Mouse (Mus musculus) embryonic facial prominence, embryonic 13.5 days (tissue): ENCODE data around the gene Fut11. TPM values are rescaled to one million over a fixed set of nuclear protein-coding genes. Genes with fewer than 3 reads are reported as not detected.
A peak's percentile ranks its signal among the peaks of the same experiment; 100 is the strongest.

Experiments
- ATAC-seq: fragments of 200-750 bp; cut with Nextera tagmentation; 2 replicates; pipeline ENCODE4 v1.8.0; 2017; ENCODE audit warnings: low read depth; ENCODE audit not compliant: insufficient number of reproducible peaks, insufficient read depth, low FRiP score, low TSS enrichment
- H3K27ac ChIP-seq: fragments of 300-500 bp; sonication (generic); 2 replicates; pipeline ENCODE4 v1.5.1; 2015; ENCODE audit warnings: moderate library complexity, mild to moderate bottlenecking, inconsistent platforms
- H3K27me3 ChIP-seq: fragments of 300-500 bp; sonication (generic); 2 replicates; pipeline ENCODE4 v1.6.1; 2015; ENCODE audit warnings: mild to moderate bottlenecking, inconsistent platforms
- H3K36me3 ChIP-seq: fragments of 300-500 bp; sonication (generic); 2 replicates; pipeline ENCODE4 v1.6.1; 2015; ENCODE audit warnings: mild to moderate bottlenecking, inconsistent platforms
- H3K4me1 ChIP-seq: fragments of 300-500 bp; sonication (generic); 2 replicates; pipeline ENCODE4 v1.6.1; 2015; ENCODE audit warnings: inconsistent platforms
- H3K4me2 ChIP-seq: fragments of 300-500 bp; sonication (generic); 2 replicates; pipeline ENCODE4 v1.6.1; 2015; ENCODE audit warnings: moderate library complexity, mild to moderate bottlenecking, inconsistent platforms
- H3K4me3 ChIP-seq: fragments of 300-500 bp; sonication (generic); 2 replicates; pipeline ENCODE4 v1.5.1; 2015; ENCODE audit warnings: mild to moderate bottlenecking, inconsistent platforms
- H3K9ac ChIP-seq: fragments of 300-500 bp; sonication (generic); 2 replicates; pipeline ENCODE4 v1.6.1; 2015; ENCODE audit warnings: mild to moderate bottlenecking, inconsistent platforms
- H3K9me3 ChIP-seq: fragments of 300-500 bp; sonication (generic); 2 replicates; pipeline ENCODE4 v1.6.1; 2016; ENCODE audit warnings: inconsistent platforms
- WGBS: fragments of 180-500 bp; shearing (Covaris S2); methylation state at CpG from one replicate; pipeline ENCODE4 v1.1.7; 2015; ENCODE audit warnings: mixed read lengths; 5-methylcytosine and 5-hydroxymethylcytosine counted together
- polyA plus RNA-seq: library from polyadenylated mRNA; unstranded; fragments of >200 nt; fragmentation: Nextera tagmentation; extraction: Ambion mirVana; gene quantifications from 2 replicates; pipeline ENCODE4 v1.2.1, GENCODE M21; 2015

The Fut11 gene
- polyA plus RNA-seq, 1 experiment from 2014 or later = 25.1 TPM

GRCm38 (mm10) chr14:20660827-20661660 lies 33.7 kb upstream of the Fut11 start:
- Histone ChIP-seq H3K4me3 (peak overlapping the region; percentile 72), H3K4me2 (peak overlapping the region; percentile 91), H3K9ac (peak overlapping the region; percentile 88), H3K27ac (peak overlapping the region; percentile 94), H3K9me3 (no peaks in the 10 kb centered on the region), H3K27me3 (peaks cover 4% of the 10 kb centered on the region), H3K36me3 (no peaks in the 10 kb centered on the region), H3K4me1 (peaks cover 17% of the 10 kb centered on the region)
- WGBS = 2% methylated on average over 52 of the region's 52 CpGs
- ATAC-seq = peak; percentile 76

DNA sequence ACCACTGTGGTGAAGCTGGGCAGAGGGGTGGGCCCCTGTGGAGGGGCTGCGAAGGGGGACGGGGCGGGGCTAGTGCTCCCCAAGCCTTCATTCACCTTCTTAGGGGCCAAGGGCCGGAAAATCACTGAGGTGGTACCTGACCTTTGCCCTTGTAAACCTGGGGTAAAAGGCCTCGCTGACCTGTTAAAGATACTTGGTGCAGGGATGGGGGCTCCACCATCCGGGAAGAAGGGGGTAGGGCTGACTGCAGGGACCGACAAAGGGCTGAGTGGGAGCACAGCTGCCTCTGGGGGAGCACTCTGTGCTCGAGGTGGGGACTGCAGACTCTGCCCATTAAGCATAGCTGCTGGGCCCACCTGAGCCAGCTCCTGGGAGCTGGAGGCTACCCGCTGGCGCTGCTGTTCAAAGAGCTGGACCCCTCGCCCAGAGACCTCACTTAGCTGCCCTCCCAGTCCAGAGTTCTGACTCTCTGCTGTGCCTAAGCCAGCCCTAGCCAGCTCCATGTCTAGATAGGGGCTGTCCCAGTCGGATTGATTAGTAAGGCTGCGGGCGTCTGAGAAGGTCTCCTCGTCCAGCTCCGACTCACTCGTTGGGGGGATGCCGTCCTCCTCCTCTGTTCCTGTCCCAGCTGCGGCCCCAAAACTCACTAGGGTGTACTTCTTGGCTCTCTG lies 33.0 kb upstream of the Fut11 start:
- 11% methylated on average over 19 of the region's 19 CpGs for WGBS

GRCm38 (mm10) chr14:20662740-20663139 lies 32.0 kb upstream of the Fut11 start:
- WGBS = 86% methylated on average over 3 of the region's 3 CpGs
- peaks cover 17% of the 10 kb centered on the region for H3K4me1 ChIP-seq
- H3K27me3 ChIP-seq = peaks cover 6% of the 10 kb centered on the region
- H3K27ac ChIP-seq = no peak overlapping the region; the same call in 1 of the 2 replicates
- no peaks in the 10 kb centered on the region for H3K9me3 ChIP-seq
- no peak overlapping the region for H3K4me3 ChIP-seq
- ATAC-seq = no peak
- no peaks in the 10 kb centered on the region for H3K36me3 ChIP-seq
- H3K9ac ChIP-seq = no peak overlapping the region
- peak overlapping the region; percentile 91; the same call in 1 of the 2 replicates for H3K4me2 ChIP-seq

More for the DNA sequence above, 33.0 kb upstream of the Fut11 start:
- H3K4me2 ChIP-seq = peak overlapping the region; percentile 91
- H3K4me1 ChIP-seq = peaks cover 17% of the 10 kb centered on the region
- no peaks in the 10 kb centered on the region for H3K36me3 ChIP-seq
- 0 out of 2 replicates have a peak, but pooled peaks have one; percentile 15 for ATAC-seq
- peak overlapping the region; percentile 88 for H3K9ac ChIP-seq
- H3K27me3 ChIP-seq = peaks cover 6% of the 10 kb centered on the region
- H3K4me3 ChIP-seq = peak overlapping the region; percentile 72
- H3K9me3 ChIP-seq = no peaks in the 10 kb centered on the region
- peak overlapping the region; percentile 94 for H3K27ac ChIP-seq

DNA sequence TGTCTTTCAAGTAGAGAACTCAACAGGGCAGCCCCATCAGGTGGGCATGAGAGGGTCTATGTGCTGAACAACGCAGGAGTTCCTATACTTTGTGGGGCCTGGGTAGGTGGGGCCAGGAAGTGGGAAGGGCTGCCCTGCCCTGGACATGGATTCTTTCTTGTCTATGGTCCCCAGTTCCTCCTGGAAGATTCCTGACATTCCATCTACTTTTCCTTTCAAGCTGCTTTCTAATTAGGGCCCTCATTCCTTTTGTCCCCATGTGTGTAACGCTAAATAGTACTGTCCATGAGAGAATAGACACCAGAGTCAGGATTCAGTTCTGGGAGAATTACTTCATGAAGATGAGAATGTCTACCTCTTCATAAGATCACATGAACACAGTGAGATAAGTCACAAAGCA lies 31.2 kb upstream of the Fut11 start:
- H3K27ac ChIP-seq = no peak overlapping the region
- H3K4me1 ChIP-seq = peaks cover 17% of the 10 kb centered on the region
- no peak for ATAC-seq
- 67% methylated on average over 2 of the region's 2 CpGs for WGBS
- H3K9me3 ChIP-seq = no peaks in the 10 kb centered on the region
- no peaks in the 10 kb centered on the region for H3K36me3 ChIP-seq
- H3K4me2 ChIP-seq = no peak overlapping the region
- H3K27me3 ChIP-seq = peaks cover 7% of the 10 kb centered on the region
- no peak overlapping the region for H3K9ac ChIP-seq
- H3K4me3 ChIP-seq = no peak overlapping the region

DNA sequence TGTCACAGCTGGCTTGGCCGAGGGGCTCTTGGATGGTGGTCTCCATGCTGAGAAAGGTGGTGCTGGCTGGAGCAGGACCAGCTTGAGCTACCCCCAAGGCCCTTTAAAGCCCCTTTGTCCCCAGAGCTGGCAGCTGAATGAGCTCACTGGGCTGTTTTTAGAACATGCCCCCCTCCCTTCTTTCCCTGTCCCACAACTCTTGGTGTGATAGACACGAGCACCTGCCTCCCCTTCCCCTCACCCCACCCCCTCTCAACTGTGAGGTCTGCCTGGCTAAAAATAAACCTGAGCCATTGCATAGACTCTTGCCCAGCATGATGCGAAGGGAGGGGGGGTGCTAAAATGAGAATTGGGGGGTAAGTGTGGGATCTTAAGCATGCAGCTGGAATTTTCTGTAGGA lies 30.3 kb upstream of the Fut11 start:
- Histone ChIP-seq H3K27me3 (peaks cover 15% of the 10 kb centered on the region), H3K9ac (no peak overlapping the region), H3K4me2 (no peak overlapping the region), H3K27ac (no peak overlapping the region), H3K4me1 (peaks cover 17% of the 10 kb centered on the region), H3K36me3 (no peaks in the 10 kb centered on the region), H3K9me3 (no peaks in the 10 kb centered on the region), H3K4me3 (no peak overlapping the region)
- no peak for ATAC-seq
- WGBS = 51% methylated on average over 3 of the region's 3 CpGs

- Histone ChIP-seq H3K4me2 (no peak overlapping the region), H3K27ac (no peak overlapping the region), H3K4me3 (no peak overlapping the region), H3K27me3 (peaks cover 27% of the 10 kb centered on the region), H3K36me3 (no peaks in the 10 kb centered on the region), H3K9ac (no peak overlapping the region), H3K9me3 (no peaks in the 10 kb centered on the region), H3K4me1 (peaks cover under 1% of the 10 kb centered on the region)
- WGBS = 65% methylated on average over 1 of the region's 1 CpGs
- no peak for ATAC-seq
Observed at GRCm38 (mm10) chr14:20667469-20667868, 27.3 kb upstream of the Fut11 start.

DNA sequence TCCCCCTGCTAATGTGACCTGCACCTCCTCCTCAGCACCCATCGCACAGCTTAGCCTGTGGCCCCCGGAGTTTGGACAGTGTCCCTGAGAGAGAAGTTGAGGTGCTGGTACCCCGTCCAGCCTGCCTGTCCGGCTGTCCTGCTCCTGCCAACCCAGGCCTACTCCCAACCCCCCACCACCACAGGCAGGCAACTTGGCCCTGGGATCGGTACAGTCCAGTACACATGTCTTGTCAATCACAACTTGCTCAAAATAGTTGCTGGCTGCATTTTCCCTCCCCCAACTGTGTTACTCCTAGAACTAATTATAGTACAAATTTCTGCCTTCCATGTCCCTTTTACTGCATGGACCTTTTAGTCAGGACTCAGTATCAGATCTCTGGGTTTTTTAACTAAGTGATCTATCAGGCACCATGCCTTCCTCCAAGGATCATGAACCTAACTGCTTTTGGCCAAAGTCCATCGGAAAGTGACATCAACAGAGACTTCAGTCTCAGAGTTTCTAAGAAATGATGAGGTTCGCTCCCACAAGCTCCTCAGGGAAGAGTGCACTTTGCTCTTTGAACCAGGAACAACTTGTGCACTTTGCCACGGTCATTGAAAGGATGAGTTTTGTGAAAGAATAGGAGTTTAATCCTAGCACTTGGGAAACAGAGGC lies 26.5 kb upstream of the Fut11 start, which contains the start of gene Synpo2l:
Synpo2l (minus strand) TSS at position 201 of the 657 bp plus-strand sequence.
- Histone ChIP-seq H3K9me3 (no peaks in the 10 kb centered on the region), H3K9ac (no peak within 1 kb of the TSS), H3K4me3 (no peak within 1 kb of the TSS), H3K27me3 (peaks cover 27% of the 10 kb centered on the region), H3K27ac (no peak within 1 kb of the TSS), H3K36me3 (no peaks in the 10 kb centered on the region), H3K4me1 (no peaks in the 10 kb centered on the region), H3K4me2 (no peak within 1 kb of the TSS)
- WGBS = 80% methylated on average over 8 of the region's 8 CpGs
- ATAC-seq = no peak

DNA sequence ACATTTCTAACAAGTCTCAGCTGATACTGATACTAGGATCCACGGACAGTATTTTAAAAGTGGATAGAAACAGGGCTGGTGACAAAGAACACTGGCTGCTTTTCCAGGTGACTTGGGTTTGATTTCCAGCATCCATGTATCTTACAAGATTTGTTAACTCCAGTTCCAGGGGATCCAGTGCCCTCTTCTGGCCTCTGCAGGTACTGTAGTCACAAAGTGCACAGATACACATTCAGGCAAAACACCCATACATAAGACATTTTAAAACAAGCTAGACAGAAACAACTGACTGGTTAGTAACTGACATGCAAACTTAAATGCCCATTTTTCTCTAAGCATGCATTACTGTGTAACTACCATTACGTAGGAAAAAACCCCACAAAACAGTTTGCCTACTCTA lies 21.8 kb upstream of the Fut11 start:
- ATAC-seq = no peak
- H3K4me2 ChIP-seq = peak overlapping the region; percentile 80
- H3K4me1 ChIP-seq = peaks cover 12% of the 10 kb centered on the region
- peaks cover 22% of the 10 kb centered on the region for H3K36me3 ChIP-seq
- no peaks in the 10 kb centered on the region for H3K9me3 ChIP-seq
- no peak overlapping the region for H3K9ac ChIP-seq
- H3K27me3 ChIP-seq = peaks cover 21% of the 10 kb centered on the region
- WGBS = 88% methylated on average over 2 of the region's 2 CpGs
- no peak overlapping the region for H3K4me3 ChIP-seq
- no peak overlapping the region; the same call in 1 of the 2 replicates for H3K27ac ChIP-seq

DNA sequence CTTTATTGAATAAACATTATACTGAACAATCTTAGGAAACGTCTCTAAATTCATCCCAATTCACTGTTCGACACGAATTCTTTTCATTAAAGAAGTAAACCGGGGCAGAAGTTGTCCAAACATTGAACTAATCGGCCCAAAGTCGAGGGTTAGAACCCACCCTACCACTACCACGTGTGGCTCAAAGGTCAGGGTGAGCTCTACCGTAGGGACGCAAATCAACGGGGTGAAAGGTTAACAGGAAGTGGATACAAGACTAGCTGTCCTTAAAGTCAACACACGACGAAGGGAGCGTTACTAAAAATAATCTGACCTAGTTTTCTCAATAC lies 21.1 kb upstream of the Fut11 start:
- 11% methylated on average over 13 of the region's 13 CpGs for WGBS
- H3K9me3 ChIP-seq = no peaks in the 10 kb centered on the region
- H3K4me1 ChIP-seq = peaks cover 12% of the 10 kb centered on the region
- peak overlapping the region; percentile 61; the same call in 1 of the 2 replicates for H3K9ac ChIP-seq
- H3K4me2 ChIP-seq = peak overlapping the region; percentile 80
- H3K27me3 ChIP-seq = peaks cover 19% of the 10 kb centered on the region
- no peak for ATAC-seq
- peaks cover 29% of the 10 kb centered on the region for H3K36me3 ChIP-seq
- H3K4me3 ChIP-seq = peak overlapping the region; percentile 85
- peak overlapping the region; percentile 95 for H3K27ac ChIP-seq

DNA sequence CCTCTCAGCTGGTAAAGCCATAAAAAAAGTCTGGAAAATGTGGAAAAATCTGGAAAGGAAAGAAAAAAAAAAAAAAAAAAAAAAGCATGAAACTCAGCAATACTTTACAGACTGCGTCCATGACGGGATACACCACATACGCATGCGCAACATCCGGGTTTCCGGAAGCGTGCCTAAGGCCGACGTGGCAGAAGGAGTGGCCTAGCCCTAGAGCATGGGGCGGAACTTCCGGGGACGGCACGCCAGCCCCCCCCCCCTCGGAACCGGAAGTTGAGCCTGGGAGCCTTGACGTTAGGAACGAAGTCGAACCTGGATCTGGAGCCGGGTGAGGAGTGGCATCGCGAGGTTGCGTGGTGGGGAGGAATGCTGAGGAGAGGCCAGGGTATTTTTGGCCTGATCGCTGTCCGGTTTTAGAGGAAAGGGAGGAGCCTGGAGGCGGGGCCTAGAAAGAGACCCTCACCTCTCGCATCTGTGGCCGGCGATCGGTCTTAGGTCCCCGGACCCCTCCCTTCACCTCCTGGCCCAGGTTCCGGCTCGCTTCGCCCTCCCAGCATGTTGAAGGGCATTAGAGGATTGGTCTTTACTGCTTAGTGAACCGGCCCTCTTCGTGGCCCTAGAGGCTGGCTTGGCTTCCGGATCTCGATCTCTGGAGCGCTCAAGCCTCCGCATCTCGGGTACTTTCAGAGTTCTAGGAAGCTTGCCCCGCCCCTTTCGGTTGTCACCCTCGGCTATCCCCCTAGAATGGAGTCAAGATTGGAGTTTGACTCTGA lies 20.5 kb upstream of the Fut11 start, which contains the start of gene Sec24c:
Sec24c (plus strand) TSS at position 245 of the 770 bp plus-strand sequence.
- peak within 1 kb of the TSS; percentile 90 for H3K9ac ChIP-seq
- 0% methylated on average over 43 of the region's 43 CpGs for WGBS
- ATAC-seq = peak; percentile 93
- H3K4me2 ChIP-seq = peak within 1 kb of the TSS; percentile 80
- H3K36me3 ChIP-seq = peaks cover 35% of the 10 kb centered on the region
- H3K9me3 ChIP-seq = no peaks in the 10 kb centered on the region
- H3K27ac ChIP-seq = peak within 1 kb of the TSS; percentile 95
- peaks cover 14% of the 10 kb centered on the region for H3K27me3 ChIP-seq
- H3K4me1 ChIP-seq = peaks cover 12% of the 10 kb centered on the region
- H3K4me3 ChIP-seq = peak within 1 kb of the TSS; percentile 85

- no peak overlapping the region for H3K27ac ChIP-seq
- H3K4me1 ChIP-seq = peaks cover 12% of the 10 kb centered on the region
- H3K27me3 ChIP-seq = no peaks in the 10 kb centered on the region
- H3K9ac ChIP-seq = no peak overlapping the region
- no peaks in the 10 kb centered on the region for H3K9me3 ChIP-seq
- peaks cover 71% of the 10 kb centered on the region for H3K36me3 ChIP-seq
- H3K4me2 ChIP-seq = no peak overlapping the region
- 90% methylated on average over 4 of the region's 4 CpGs for WGBS
- no peak overlapping the region for H3K4me3 ChIP-seq
- ATAC-seq = no peak
Observed at GRCm38 (mm10) chr14:20677906-20678305, 16.9 kb upstream of the Fut11 start.
